Mouse (Mus musculus) R1 (cell line): ENCODE measurements at regions not wholly inside any gene's neighbourhood (a gene's known extent, or its start where the extent isn't known, plus 50 kb on each side); places are given as distances from the start of the nearest gene placed in this dataset.

Source experiments
- DNase-seq: peaks from one replicate; pipeline ENCODE4 v3.0.0-alpha.2; 2018; ENCODE audit warnings: low read depth, low spot score

- no peak for DNase-seq
These were observed 58.7 kb downstream of the Mycn start for GRCm38 (mm10) chr12:12882931-12883553.

- DNase-seq = peak; percentile 41
These were observed 63.7 kb downstream of the Mycn start for GRCm38 (mm10) chr12:12878031-12878430.

GRCm38 (mm10) chr12:12877539-12877938, 64.2 kb downstream of the Mycn start:
- no peak for DNase-seq

- no peak for DNase-seq
These were observed 65.6 kb downstream of the Mycn start for GRCm38 (mm10) chr12:12875976-12876745.

- peak; percentile 72 for DNase-seq
These were observed 68.2 kb downstream of the Mycn start for GRCm38 (mm10) chr12:12873551-12873950.

- no peak for DNase-seq
These were observed 68.7 kb downstream of the Mycn start for GRCm38 (mm10) chr12:12872974-12873373.

- peak; percentile 57 for DNase-seq
These were observed 70.4 kb downstream of the Mycn start for GRCm38 (mm10) chr12:12871272-12871671.

GRCm38 (mm10) chr12:12866590-12866989, 75.1 kb downstream of the Mycn start:
- DNase-seq = no peak

GRCm38 (mm10) chr12:12850681-12851080, 91.0 kb downstream of the Mycn start:
- DNase-seq = no peak

- no peak for DNase-seq
These were observed 95.0 kb downstream of the Mycn start for GRCm38 (mm10) chr12:12846716-12847115.

GRCm38 (mm10) chr12:12842247-12842957, 99.3 kb downstream of the Mycn start:
- DNase-seq = no peak

- DNase-seq = no peak
These were observed 100.1 kb downstream of the Mycn start for GRCm38 (mm10) chr12:12841385-12842238.

GRCm38 (mm10) chr12:12840661-12841384, 100.9 kb downstream of the Mycn start:
- DNase-seq = peak; percentile 80

GRCm38 (mm10) chr12:12837775-12838174, 103.9 kb downstream of the Mycn start:
- DNase-seq = no peak

GRCm38 (mm10) chr12:12827821-12828641, 113.7 kb downstream of the Mycn start:
- no peak for DNase-seq

- DNase-seq = peak; percentile 74
These were observed 114.3 kb downstream of the Mycn start for GRCm38 (mm10) chr12:12827379-12827778.

GRCm38 (mm10) chr12:12826431-12826830, 115.3 kb downstream of the Mycn start:
- peak; percentile 76 for DNase-seq

GRCm38 (mm10) chr12:12825842-12826241, 115.9 kb downstream of the Mycn start:
- DNase-seq = no peak

GRCm38 (mm10) chr12:12821473-12821872, 120.2 kb downstream of the Mycn start:
- DNase-seq = peak; percentile 72
